Mouse (Mus musculus): ENCODE measurements around the gene Galnt9. TPM values are rescaled to one million over a fixed set of nuclear protein-coding genes. Genes with fewer than 3 reads are reported as not detected.

Gene Galnt9
- polyA plus RNA-seq, 1 experiment: not detected

DNA sequence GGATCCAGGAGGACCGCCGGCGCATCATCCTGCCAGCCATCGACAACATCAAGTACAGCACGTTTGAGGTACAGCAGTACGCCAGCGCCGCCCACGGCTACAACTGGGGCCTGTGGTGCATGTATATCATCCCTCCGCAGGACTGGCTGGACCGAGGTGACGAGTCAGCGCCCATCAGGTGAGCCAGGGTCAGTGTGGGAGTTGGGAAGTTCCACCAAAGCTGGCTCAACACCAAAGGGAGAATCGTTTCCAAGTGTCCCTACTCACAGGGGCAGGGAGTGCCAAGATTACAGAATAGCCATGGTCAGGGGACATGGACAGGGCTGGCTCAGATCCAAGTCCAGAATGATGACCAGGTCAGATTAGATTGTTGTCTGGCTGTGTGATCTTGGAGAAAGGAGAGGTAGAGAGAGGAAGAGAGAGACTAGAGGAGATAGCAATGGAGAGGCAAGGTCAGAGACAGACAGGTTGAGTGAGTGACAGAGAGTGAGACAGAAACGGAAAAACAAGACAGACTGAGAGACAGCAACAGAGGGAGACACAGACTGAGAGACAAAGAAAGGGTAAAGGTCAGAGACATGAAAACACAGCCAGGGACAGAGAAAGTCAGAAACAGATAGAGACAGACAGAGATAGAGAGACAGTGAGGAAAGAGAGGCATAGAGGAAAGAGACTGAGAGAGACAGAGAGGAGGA lies 52.1 kb downstream of the Galnt9 start:
- Histone ChIP-seq H3K27me3 (replicated peaks) (peaks cover 78% of the 10 kb centered on the region), H3K9me3 (0 out of 2 replicates have a peak, but pooled peaks cover 3% of the 10 kb centered on the region), H3K4me3 (replicated peaks) (no peak overlapping the region), H3K4me1 (peaks cover 22% of the 10 kb centered on the region), H3K36me3 (replicated peaks; ENCODE audit: low read length) (no peaks in the 10 kb centered on the region)
- TF ChIP-seq GATA1 (IDR thresholded peaks at IDR 0.05; ENCODE audit: borderline replicate concordance, low read length) (no peak), FLI1 (IDR thresholded peaks at IDR 0.05; ENCODE audit: low read length) (no peak)

DNA sequence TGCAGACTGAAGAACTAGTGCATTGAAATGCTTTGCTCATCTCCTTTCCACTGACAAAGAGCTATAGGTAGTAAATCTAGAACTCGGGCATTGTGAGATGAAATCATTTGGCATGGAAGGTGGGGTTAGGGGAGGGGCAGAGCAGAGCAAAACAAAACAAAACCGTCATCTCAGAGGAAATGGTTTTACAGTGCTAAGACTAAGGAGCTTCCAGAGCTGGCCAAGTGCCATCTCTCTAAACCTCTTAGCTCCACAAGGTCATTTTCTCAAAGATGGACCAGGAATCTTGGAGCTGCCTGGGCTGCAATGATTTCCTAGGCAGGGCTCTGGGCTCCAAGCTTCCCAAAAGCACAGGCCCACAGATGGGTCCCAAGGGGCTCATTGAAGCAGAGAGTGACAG lies 53.3 kb downstream of the Galnt9 start:
- Histone ChIP-seq H3K4me1 (peaks cover 22% of the 10 kb centered on the region), H3K4me3 (replicated peaks) (no peak overlapping the region), H3K36me3 (replicated peaks; ENCODE audit: low read length) (no peaks in the 10 kb centered on the region), H3K27me3 (replicated peaks) (peaks cover 81% of the 10 kb centered on the region), H3K9me3 (0 out of 2 replicates have a peak, but pooled peaks cover 3% of the 10 kb centered on the region)
- TF ChIP-seq GATA1 (IDR thresholded peaks at IDR 0.05; ENCODE audit: borderline replicate concordance, low read length) (no peak), FLI1 (IDR thresholded peaks at IDR 0.05; ENCODE audit: low read length) (no peak)

DNA sequence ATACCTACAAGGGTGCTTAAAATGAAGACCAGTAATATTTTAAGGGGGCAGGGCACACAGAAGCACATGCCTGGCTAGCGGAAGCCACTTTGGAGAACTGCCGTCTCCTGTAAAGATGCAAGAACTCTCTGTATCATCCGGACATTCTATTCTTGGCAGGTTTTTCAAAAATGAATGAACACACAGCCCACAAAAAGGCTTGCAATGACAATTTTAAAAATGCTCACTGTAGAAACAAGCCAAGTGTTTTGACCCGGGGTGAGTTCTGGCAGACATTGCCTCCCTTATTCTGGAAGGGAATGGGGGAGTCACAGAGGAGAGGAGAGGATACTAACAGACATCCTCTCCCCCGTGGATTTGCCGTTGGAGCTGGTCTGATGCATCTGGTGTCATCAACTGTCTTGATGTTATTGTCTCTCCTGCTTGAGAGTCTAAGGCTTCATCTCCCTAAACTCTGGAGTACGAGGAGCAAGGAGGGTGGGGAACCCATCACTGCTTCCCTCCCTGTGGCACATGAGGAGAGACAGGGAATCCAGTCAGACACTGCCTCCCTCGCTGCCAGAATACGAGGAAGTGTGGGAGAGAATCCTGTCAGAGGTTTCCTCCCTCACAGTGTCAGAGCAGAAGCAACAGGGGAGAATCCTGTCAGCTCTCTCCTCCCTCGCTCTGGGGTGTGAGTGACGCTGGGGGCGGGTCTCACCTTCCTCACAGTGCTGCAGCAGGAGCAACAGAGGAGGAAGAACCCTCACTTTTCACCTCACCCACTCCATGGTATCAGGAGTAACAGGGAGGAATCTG lies 54.3 kb downstream of the Galnt9 start:
- H3K9me3 ChIP-seq: 0 out of 2 replicates have a peak, but pooled peaks cover 3% of the 10 kb centered on the region

DNA sequence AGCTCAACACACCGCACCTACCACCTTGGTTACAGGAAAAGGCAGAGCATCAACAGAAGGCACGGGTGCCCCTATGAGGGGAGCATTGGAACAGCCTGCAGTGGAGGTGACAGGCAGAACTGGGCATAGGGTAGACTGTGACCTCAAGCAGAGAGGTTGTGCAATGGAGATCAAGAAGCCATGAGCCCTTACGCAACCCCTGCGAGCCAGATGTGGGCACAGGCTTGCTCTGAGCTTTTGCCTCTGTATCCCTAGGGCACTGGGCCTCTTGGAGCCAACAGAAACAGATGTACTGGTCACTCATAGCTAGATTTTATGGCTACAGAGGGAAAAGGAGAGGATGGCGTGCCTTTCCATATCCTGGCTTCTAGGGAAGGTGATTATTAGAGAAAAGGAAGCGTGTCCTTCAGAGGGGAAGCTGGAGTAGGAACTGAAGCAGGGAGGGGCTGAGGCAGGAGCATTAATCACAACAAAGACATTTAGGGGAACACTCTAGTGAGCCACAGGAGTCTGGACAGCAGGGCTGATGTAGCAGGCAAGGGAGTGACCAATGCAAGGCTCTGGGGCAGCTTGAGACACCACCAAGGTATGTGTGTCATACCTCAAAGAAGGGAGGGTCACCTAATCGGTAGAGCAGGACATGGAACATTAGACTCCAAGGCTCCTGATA lies 59.0 kb downstream of the Galnt9 start:
- H3K4me3 ChIP-seq (replicated peaks): peak overlapping the region; percentile 20
- H3K36me3 ChIP-seq (replicated peaks; ENCODE audit: low read length): no peaks in the 10 kb centered on the region
- H3K9me3 ChIP-seq: no peaks in the 10 kb centered on the region
- H3K27me3 ChIP-seq (replicated peaks): peaks cover 78% of the 10 kb centered on the region
- TF ChIP-seq FLI1 (IDR thresholded peaks at IDR 0.05; ENCODE audit: low read length): no peak
- no peak for TF ChIP-seq GATA1 (IDR thresholded peaks at IDR 0.05; ENCODE audit: borderline replicate concordance, low read length)
- peaks cover 25% of the 10 kb centered on the region for H3K4me1 ChIP-seq

More for the DNA sequence above, 54.3 kb downstream of the Galnt9 start:
- peaks cover 85% of the 10 kb centered on the region for H3K27me3 ChIP-seq (replicated peaks)
- no peaks in the 10 kb centered on the region for H3K36me3 ChIP-seq (replicated peaks; ENCODE audit: low read length)
- no peak overlapping the region for H3K4me3 ChIP-seq (replicated peaks)
- TF ChIP-seq FLI1 (IDR thresholded peaks at IDR 0.05; ENCODE audit: low read length): no peak
- no peak for TF ChIP-seq GATA1 (IDR thresholded peaks at IDR 0.05; ENCODE audit: borderline replicate concordance, low read length)
- H3K4me1 ChIP-seq: peaks cover 22% of the 10 kb centered on the region

DNA sequence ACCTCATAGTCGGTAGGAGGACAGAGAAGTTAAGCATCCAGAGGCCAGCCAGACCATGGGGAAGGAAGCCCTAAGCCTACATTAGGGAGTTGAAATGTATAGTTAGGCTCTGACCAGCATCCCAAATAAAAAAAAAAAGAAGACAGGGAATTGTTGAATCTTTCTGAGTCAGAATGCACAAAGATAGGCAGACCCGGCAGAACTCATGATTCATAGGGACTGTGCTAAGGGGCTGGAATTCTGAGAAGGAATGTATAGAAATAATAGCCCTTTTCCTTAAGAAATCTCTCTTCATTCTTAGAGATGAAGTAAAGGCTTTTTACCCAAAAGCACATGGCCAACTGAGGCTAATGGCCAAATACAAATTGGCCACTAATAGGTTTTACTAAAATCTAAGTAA lies 60.2 kb downstream of the Galnt9 start:
- no peaks in the 10 kb centered on the region for H3K9me3 ChIP-seq
- TF ChIP-seq FLI1 (IDR thresholded peaks at IDR 0.05; ENCODE audit: low read length) (no peak), GATA1 (IDR thresholded peaks at IDR 0.05; ENCODE audit: borderline replicate concordance, low read length) (no peak)
- no peaks in the 10 kb centered on the region for H3K36me3 ChIP-seq (replicated peaks; ENCODE audit: low read length)
- H3K27me3 ChIP-seq (replicated peaks): peaks cover 75% of the 10 kb centered on the region
- no peak overlapping the region for H3K4me3 ChIP-seq (replicated peaks)
- H3K4me1 ChIP-seq: peaks cover 21% of the 10 kb centered on the region

DNA sequence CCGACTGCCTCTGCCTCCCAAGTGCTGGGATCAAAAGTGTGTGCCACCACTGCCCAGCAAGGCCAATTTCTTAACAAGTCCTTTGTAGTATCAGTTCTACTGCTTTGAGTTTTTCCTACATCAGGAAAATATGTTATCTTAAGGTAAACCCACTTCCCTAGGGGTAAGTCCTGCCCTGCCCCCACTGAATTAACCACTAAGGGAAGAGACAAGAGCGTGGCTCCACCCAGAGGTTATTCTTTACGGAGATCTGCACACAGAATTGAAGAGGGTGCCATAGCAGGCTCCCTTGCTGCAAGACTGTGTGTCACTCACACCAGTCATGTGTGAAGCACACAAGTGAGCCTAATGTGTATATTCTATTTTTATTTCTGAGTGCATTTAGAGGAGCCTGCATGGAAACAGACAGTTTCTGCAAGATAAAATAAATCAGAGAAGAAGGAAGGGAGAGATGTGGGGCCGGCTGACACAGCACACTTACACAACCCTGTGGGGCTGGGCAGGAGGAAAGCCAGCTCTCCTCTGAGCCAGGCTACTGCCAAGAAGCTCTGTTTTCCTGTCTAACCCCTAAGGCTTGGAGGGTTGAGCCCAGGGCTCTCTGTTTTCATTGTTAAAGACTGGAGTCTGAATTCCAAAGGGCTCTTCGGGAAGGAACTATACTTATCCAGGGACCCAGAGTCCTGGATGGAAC lies 61.5 kb downstream of the Galnt9 start:
- TF ChIP-seq GATA1 (IDR thresholded peaks at IDR 0.05; ENCODE audit: borderline replicate concordance, low read length): no peak
- no peak for TF ChIP-seq FLI1 (IDR thresholded peaks at IDR 0.05; ENCODE audit: low read length)
- Histone ChIP-seq H3K9me3 (no peaks in the 10 kb centered on the region), H3K36me3 (replicated peaks; ENCODE audit: low read length) (no peaks in the 10 kb centered on the region), H3K27me3 (replicated peaks) (peaks cover 78% of the 10 kb centered on the region), H3K4me1 (peaks cover 29% of the 10 kb centered on the region), H3K4me3 (replicated peaks) (no peak overlapping the region)

DNA sequence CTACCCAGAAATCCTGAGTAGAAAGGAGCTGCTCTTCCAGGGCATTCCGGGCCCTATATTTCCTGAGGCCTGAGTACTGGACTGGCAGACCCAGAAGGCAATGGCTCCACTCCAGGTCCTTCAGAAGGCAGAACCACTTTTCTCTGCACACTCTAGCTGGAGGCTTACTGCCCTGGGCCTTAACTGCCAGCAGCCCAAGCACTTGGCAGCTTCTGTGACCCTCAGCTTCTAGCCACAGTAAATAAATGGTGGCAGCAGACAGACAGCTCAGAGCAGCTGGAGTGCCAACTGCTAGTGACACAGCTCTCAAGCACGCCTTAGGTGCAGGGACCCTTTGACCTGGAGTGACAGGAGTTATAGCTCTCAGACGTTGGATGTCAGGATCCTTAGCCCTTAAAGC lies 63.6 kb downstream of the Galnt9 start:
- no peaks in the 10 kb centered on the region for H3K36me3 ChIP-seq (replicated peaks; ENCODE audit: low read length)
- H3K4me3 ChIP-seq (replicated peaks): no peak overlapping the region
- H3K9me3 ChIP-seq: no peaks in the 10 kb centered on the region
- TF ChIP-seq GATA1 (IDR thresholded peaks at IDR 0.05; ENCODE audit: borderline replicate concordance, low read length) (no peak), FLI1 (IDR thresholded peaks at IDR 0.05; ENCODE audit: low read length) (no peak)
- peaks cover 37% of the 10 kb centered on the region for H3K4me1 ChIP-seq
- peaks cover 64% of the 10 kb centered on the region for H3K27me3 ChIP-seq (replicated peaks)

DNA sequence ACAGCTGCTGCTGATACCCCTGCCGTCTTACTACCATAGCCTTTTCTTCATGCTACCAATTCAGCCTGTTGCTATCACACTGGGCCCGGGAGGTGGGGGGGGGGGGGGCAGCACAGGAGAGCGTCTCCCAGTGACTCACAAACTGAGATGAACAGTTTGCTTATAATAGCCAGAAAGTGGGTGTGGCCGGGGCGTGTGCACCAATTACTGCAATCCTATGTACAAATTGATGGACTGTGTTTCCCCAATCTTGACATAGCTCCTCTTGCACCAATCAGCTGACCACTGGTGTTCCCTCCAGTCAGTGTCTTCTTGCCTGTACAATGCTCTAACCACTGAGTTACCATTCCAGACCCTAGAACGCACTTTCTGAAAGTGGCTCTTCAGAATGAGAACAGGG lies 64.2 kb downstream of the Galnt9 start:
- H3K4me3 ChIP-seq (replicated peaks): no peak overlapping the region
- TF ChIP-seq GATA1 (IDR thresholded peaks at IDR 0.05; ENCODE audit: borderline replicate concordance, low read length) (no peak), FLI1 (IDR thresholded peaks at IDR 0.05; ENCODE audit: low read length) (no peak)

DNA sequence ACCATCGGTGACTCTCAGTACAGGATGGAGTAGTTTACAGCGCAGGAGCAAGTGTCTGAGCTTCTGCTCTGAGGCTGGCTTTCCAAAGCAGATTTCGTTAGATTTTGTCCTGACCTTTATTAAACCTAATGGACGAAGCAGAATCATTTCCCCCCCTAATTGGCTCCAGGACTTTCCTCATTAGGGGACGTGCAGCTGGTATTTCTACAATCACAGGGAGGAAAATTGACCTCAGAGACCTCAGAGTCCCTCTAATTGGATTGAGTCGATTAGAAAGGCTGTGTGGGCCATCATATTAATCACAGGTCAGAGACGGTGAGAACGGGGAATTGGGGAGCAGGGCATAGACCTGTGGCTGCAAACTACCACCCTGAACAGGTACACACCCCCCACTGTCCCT lies 64.8 kb downstream of the Galnt9 start:
- Histone ChIP-seq H3K27me3 (replicated peaks) (peaks cover 56% of the 10 kb centered on the region), H3K4me3 (replicated peaks) (no peak overlapping the region), H3K9me3 (no peaks in the 10 kb centered on the region), H3K36me3 (replicated peaks; ENCODE audit: low read length) (no peaks in the 10 kb centered on the region), H3K4me1 (peaks cover 37% of the 10 kb centered on the region)
- TF ChIP-seq FLI1 (IDR thresholded peaks at IDR 0.05; ENCODE audit: low read length): no peak
- TF ChIP-seq GATA1 (IDR thresholded peaks at IDR 0.05; ENCODE audit: borderline replicate concordance, low read length): no peak

More for the DNA sequence above, 64.2 kb downstream of the Galnt9 start:
- no peaks in the 10 kb centered on the region for H3K9me3 ChIP-seq
- peaks cover 58% of the 10 kb centered on the region for H3K27me3 ChIP-seq (replicated peaks)
- no peaks in the 10 kb centered on the region for H3K36me3 ChIP-seq (replicated peaks; ENCODE audit: low read length)
- peaks cover 37% of the 10 kb centered on the region for H3K4me1 ChIP-seq

Measured in megakaryocyte, embryonic 14.5 days (primary cell).